Mouse (Mus musculus) heart, embryonic 12.5 days (tissue): ENCODE measurements around the gene Tcf20. TPM values are rescaled to one million over a fixed set of nuclear protein-coding genes. Genes with fewer than 3 reads are reported as not detected.
A peak's percentile ranks its signal among the peaks of the same experiment; 100 is the strongest.

ENCODE experiments used
- ATAC-seq: fragments of 200-750 bp; cut with Nextera tagmentation; 2 replicates; pipeline ENCODE4 v1.8.0; 2017; ENCODE audit warnings: moderate TSS enrichment, moderate library complexity; ENCODE audit not compliant: insufficient number of reproducible peaks, low FRiP score
- H3K27ac ChIP-seq: fragments of 300-500 bp; sonication (generic); 2 replicates; pipeline ENCODE4 v1.5.1; 2016; ENCODE audit warnings: mild to moderate bottlenecking, moderate library complexity; ENCODE audit not compliant: poor library complexity, severe bottlenecking
- H3K27me3 ChIP-seq: fragments of 300-500 bp; sonication (generic); replicated peaks from 2 replicates; pipeline ENCODE4 v1.6.1; 2016; ENCODE audit warnings: mild to moderate bottlenecking, moderate library complexity
- H3K36me3 ChIP-seq: fragments of 300-500 bp; sonication (generic); 2 replicates; pipeline ENCODE4 v1.6.1; 2016; ENCODE audit warnings: mild to moderate bottlenecking, moderate library complexity
- H3K4me1 ChIP-seq: fragments of 300-500 bp; sonication (generic); replicated peaks from 2 replicates; pipeline ENCODE4 v1.6.1; 2016; ENCODE audit warnings: mild to moderate bottlenecking
- H3K4me2 ChIP-seq: fragments of 300-500 bp; sonication (generic); 2 replicates; pipeline ENCODE4 v1.6.1; 2016; ENCODE audit warnings: mild to moderate bottlenecking, moderate library complexity
- H3K4me3 ChIP-seq: fragments of 300-500 bp; sonication (generic); 2 replicates; pipeline ENCODE4 v1.5.1; 2016; ENCODE audit warnings: mild to moderate bottlenecking
- H3K9ac ChIP-seq: fragments of 300-500 bp; sonication (generic); 2 replicates; pipeline ENCODE4 v1.6.1; 2016; ENCODE audit warnings: mild to moderate bottlenecking, moderate library complexity
- H3K9me3 ChIP-seq: fragments of 300-500 bp; sonication (generic); replicated peaks from 2 replicates; pipeline ENCODE4 v1.6.1; 2016; ENCODE audit warnings: mild to moderate bottlenecking, moderate library complexity
- WGBS: fragments of 180-500 bp; shearing (Covaris S2); methylation state at CpG from one replicate; pipeline ENCODE4 v1.1.7; 2016; 5-methylcytosine and 5-hydroxymethylcytosine counted together
- polyA plus RNA-seq: library from polyadenylated mRNA; unstranded; fragments of >200 nt; fragmentation: Nextera tagmentation; extraction: Ambion mirVana; gene quantifications from 2 replicates; pipeline ENCODE4 v1.2.1, GENCODE M21; 2016

Gene Tcf20
- 5.4 and 6.4 TPM in 2 replicates for polyA plus RNA-seq

DNA sequence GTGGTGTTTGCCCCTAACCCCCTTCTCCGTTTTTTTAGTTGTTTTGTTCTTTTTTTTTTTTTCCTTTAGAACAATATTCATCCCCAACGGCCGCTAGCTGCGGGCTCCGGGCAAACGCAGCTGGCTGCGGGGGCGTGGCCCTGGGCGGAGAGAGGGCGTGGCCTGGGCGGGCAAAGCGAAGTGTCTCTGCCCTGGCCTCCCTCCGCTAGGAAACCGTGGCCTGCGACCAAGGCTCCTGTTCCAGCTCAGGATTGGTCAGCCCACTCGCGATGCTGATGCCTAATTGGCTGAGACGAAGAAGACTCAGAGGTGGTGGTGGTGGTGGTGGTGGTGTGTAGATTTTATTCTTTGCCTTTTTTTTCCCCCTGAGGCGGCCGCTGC, at the start of gene Tcf20:
Tcf20 (minus strand) TSS at position 141 of the 381 bp plus-strand sequence.
- H3K4me1 ChIP-seq = peaks cover 36% of the 10 kb centered on the region
- WGBS = under 1% methylated on average over 20 of the region's 20 CpGs
- peak within 1 kb of the TSS; percentile 60 for H3K9ac ChIP-seq
- H3K36me3 ChIP-seq = no peaks in the 10 kb centered on the region
- H3K27me3 ChIP-seq = peaks cover 54% of the 10 kb centered on the region
- H3K4me3 ChIP-seq = peak within 1 kb of the TSS; percentile 55
- ATAC-seq = peak; percentile 92
- H3K4me2 ChIP-seq = peak within 1 kb of the TSS; percentile 99
- no peak within 1 kb of the TSS for H3K27ac ChIP-seq
- H3K9me3 ChIP-seq = no peaks in the 10 kb centered on the region

- peak; percentile 33; the same call in 1 of the 2 replicates for ATAC-seq
- WGBS = 62% methylated on average over 14 of the region's 14 CpGs
- Histone ChIP-seq H3K36me3 (no peaks in the 10 kb centered on the region), H3K27me3 (peaks cover 39% of the 10 kb centered on the region), H3K4me3 (no peak overlapping the region), H3K4me2 (no peak overlapping the region), H3K4me1 (peaks cover 55% of the 10 kb centered on the region), H3K9me3 (no peaks in the 10 kb centered on the region), H3K27ac (no peak overlapping the region), H3K9ac (no peak overlapping the region)
Observed at GRCm38 (mm10) chr15:83036900-83037519, 49.3 kb upstream of the Tcf20 start.

DNA sequence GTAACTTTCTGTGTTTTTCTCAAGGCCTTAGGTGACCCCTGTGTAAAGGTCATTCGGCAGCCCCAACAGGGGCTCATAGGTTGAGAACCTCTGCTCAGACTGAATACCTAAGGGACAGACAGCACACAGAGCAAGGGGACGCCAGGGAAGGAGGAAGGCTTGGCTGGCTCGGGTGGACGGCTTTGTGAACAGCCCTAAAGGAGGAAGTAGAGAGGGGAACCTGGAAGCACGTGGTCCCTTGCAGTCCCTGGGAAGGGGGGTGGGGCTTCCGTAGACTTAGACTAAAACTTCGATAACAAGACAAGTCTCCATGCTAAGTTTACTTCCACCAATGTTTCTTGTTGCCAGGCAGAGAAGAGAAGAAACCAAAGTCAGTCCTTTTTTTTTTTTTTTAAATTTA, 48.4 kb upstream of the Tcf20 start:
- Histone ChIP-seq H3K4me3 (no peak overlapping the region), H3K4me1 (peaks cover 55% of the 10 kb centered on the region), H3K4me2 (no peak overlapping the region), H3K9ac (no peak overlapping the region), H3K27me3 (peaks cover 43% of the 10 kb centered on the region), H3K36me3 (no peaks in the 10 kb centered on the region), H3K9me3 (no peaks in the 10 kb centered on the region), H3K27ac (no peak overlapping the region)
- 54% methylated on average over 7 of the region's 7 CpGs for WGBS
- no peak for ATAC-seq

DNA sequence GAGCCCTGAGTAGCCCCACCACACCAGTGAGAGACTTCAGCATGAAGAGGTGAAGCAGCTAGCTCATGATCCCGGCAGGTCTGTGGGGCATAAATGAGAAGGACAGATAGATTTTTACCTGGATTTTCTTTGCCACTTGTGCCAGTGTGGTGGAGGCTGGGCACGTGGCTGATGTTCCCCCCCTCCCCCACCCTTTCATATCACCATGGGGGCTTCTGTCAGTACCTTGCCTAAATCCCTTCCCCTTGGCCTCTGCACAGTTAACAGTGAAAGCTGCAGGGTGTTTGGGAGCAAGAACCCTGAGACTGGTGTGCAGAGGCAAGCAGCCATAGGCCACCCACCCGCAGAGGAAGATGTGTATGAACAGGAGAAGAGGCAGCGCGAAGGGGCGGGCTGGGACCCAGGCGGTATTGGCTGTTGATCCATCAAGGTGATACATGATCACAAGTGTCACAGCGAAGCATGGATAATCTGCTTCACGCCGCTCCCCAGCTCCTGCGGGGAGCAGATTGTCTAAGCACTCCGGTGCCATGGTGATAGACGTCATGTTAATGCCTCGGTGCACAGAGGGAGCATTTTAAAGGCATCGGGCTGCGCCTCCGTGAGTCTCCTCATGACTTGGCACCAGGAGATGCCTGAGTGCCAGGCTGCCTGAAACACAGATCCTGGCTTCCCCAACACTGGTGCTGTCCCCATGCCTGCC, 46.8 kb upstream of the Tcf20 start:
- Histone ChIP-seq H3K4me2 (peak overlapping the region; percentile 51), H3K4me1 (peaks cover 59% of the 10 kb centered on the region), H3K4me3 (no peak overlapping the region; the same call in 1 of the 2 replicates), H3K36me3 (no peaks in the 10 kb centered on the region), H3K27me3 (peaks cover 43% of the 10 kb centered on the region), H3K9ac (peak overlapping the region; percentile 4; the same call in 1 of the 2 replicates), H3K9me3 (no peaks in the 10 kb centered on the region), H3K27ac (no peak overlapping the region)
- ATAC-seq = no peak
- WGBS = 6% methylated on average over 17 of the region's 17 CpGs

- Histone ChIP-seq H3K4me3 (no peak within 1 kb of the TSS), H3K4me2 (peak within 1 kb of the TSS; percentile 51), H3K9ac (0 out of 2 replicates have a peak within 1 kb of the TSS, but pooled peaks have one; percentile 4), H3K4me1 (peaks cover 63% of the 10 kb centered on the region), H3K27ac (no peak within 1 kb of the TSS), H3K27me3 (peaks cover 43% of the 10 kb centered on the region), H3K36me3 (no peaks in the 10 kb centered on the region), H3K9me3 (no peaks in the 10 kb centered on the region)
- ATAC-seq = no peak
- WGBS = 28% methylated on average over 17 of the region's 17 CpGs
Observed at GRCm38 (mm10) chr15:83032981-83033541, 45.4 kb upstream of the Tcf20 start, which contains the start of gene Nfam1. Nfam1 (minus strand) TSS chr15:83033306.

- Histone ChIP-seq H3K9ac (no peak overlapping the region), H3K36me3 (no peaks in the 10 kb centered on the region), H3K4me3 (no peak overlapping the region), H3K27ac (no peak overlapping the region), H3K4me2 (no peak overlapping the region), H3K9me3 (no peaks in the 10 kb centered on the region), H3K4me1 (peaks cover 62% of the 10 kb centered on the region), H3K27me3 (peaks cover 58% of the 10 kb centered on the region)
- ATAC-seq = no peak
- WGBS = 60% methylated on average over 4 of the region's 4 CpGs
Observed at GRCm38 (mm10) chr15:83030884-83031283, 43.2 kb upstream of the Tcf20 start.

GRCm38 (mm10) chr15:83029725-83030718, 42.4 kb upstream of the Tcf20 start:
- WGBS = 38% methylated on average over 11 of the region's 11 CpGs
- H3K27ac ChIP-seq = peak overlapping the region; percentile 35
- ATAC-seq = peak; percentile 34; the same call in 1 of the 2 replicates
- peak overlapping the region; percentile 2; the same call in 1 of the 2 replicates for H3K4me2 ChIP-seq
- H3K9me3 ChIP-seq = no peaks in the 10 kb centered on the region
- H3K36me3 ChIP-seq = no peaks in the 10 kb centered on the region
- 0 out of 2 replicates have a peak overlapping the region, but pooled peaks have one; percentile 15 for H3K9ac ChIP-seq
- no peak overlapping the region for H3K4me3 ChIP-seq
- peaks cover 56% of the 10 kb centered on the region for H3K27me3 ChIP-seq
- peaks cover 70% of the 10 kb centered on the region for H3K4me1 ChIP-seq

DNA sequence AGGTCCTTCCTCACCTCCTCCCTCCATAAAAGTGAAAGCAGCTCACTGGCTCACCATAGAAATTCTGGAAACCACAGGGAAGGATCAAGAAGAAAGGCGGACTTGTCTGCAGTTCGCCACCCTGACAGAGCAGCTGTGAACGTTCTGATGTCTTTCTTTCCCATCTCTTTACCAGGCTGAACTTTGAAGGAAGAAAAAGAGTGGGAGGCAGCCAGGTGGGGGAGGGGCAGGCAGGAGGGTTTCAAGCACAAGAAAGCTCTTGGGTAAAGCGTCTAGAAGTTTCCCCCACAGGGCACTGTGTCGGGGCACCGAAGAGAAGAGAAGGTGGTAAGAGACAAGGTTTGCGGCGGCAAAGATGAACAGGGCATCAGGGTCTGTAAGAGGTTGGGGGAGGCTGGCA, 38.5 kb upstream of the Tcf20 start:
- no peaks in the 10 kb centered on the region for H3K36me3 ChIP-seq
- no peak overlapping the region for H3K4me3 ChIP-seq
- no peak overlapping the region for H3K9ac ChIP-seq
- H3K4me2 ChIP-seq = no peak overlapping the region
- 64% methylated on average over 8 of the region's 8 CpGs for WGBS
- peaks cover 47% of the 10 kb centered on the region for H3K4me1 ChIP-seq
- no peak for ATAC-seq
- H3K9me3 ChIP-seq = no peaks in the 10 kb centered on the region
- peaks cover 32% of the 10 kb centered on the region for H3K27me3 ChIP-seq
- H3K27ac ChIP-seq = no peak overlapping the region

DNA sequence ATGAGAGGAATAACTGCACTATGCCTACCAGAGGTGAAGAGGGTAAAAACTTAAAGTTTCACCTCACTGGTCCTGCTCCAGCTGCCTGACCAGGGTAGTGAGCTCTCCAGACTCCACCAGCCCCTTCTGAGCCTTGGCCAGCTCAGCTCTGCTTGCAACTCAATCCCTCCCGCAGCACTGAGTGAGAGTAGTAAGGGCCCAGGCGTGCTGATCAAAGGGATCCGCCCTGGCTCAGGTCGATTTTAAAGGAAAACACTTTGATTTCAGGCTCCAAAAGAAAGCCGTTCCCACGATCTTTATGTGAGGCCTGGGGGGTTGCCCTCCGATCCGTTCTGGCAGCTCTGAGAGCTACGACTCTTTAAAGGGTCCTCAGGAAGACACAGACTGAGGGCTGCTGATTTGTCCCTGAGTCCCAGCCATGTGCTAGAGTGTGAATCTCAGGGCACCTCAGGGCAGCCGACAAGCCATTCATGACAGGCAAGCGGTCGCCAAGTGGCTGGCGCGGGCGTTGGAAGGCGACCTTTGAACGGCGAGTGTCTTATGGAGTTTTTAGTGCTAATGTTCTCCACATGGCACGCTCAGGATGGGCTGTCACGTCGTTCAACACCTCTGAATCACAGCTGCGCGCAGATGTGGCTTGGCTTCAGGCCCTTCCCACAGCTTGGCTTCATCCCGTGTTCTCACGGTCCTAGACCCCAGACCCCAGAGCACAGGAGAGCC, 37.5 kb upstream of the Tcf20 start:
- no peaks in the 10 kb centered on the region for H3K9me3 ChIP-seq
- H3K4me3 ChIP-seq = no peak overlapping the region
- H3K27ac ChIP-seq = no peak overlapping the region
- peak overlapping the region; percentile 30 for H3K4me2 ChIP-seq
- ATAC-seq = no peak
- no peak overlapping the region for H3K9ac ChIP-seq
- no peaks in the 10 kb centered on the region for H3K36me3 ChIP-seq
- peaks cover 32% of the 10 kb centered on the region for H3K27me3 ChIP-seq
- WGBS = 16% methylated on average over 25 of the region's 25 CpGs
- H3K4me1 ChIP-seq = peaks cover 45% of the 10 kb centered on the region

DNA sequence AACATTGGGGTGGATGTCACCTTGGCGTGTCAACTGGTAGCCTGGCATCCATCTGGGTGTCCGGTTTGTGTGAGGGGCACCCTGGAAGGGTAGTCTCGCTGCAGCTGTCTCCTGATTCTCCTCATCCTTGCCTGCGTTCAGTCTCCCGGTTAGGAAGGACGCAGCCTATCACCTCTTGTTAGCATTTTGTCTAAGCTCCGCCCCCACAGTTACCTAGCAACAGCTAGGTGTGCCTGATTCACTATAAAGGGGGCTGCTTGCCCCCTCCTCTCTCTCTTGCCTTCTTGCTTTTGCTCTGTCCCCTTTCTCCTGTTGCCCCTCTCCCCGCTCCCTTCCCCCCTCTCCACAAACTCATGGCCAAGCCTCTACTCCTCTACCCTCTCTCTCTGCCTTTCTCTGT, 35.3 kb upstream of the Tcf20 start:
- Histone ChIP-seq H3K9me3 (no peaks in the 10 kb centered on the region), H3K4me1 (peaks cover 32% of the 10 kb centered on the region), H3K36me3 (no peaks in the 10 kb centered on the region), H3K4me2 (no peak overlapping the region), H3K27me3 (peaks cover 31% of the 10 kb centered on the region), H3K27ac (no peak overlapping the region), H3K9ac (no peak overlapping the region), H3K4me3 (no peak overlapping the region)
- WGBS = 37% methylated on average over 8 of the region's 8 CpGs
- ATAC-seq = no peak
